Mouse (Mus musculus): ENCODE data around the gene Oxct2b. TPM values are rescaled to one million over a fixed set of nuclear protein-coding genes. Genes with fewer than 3 reads are reported as not detected.

Gene Oxct2b
- 0.08 and 0.21 TPM in 2 replicates for polyA plus RNA-seq (2012; rRNA removed)

DNA sequence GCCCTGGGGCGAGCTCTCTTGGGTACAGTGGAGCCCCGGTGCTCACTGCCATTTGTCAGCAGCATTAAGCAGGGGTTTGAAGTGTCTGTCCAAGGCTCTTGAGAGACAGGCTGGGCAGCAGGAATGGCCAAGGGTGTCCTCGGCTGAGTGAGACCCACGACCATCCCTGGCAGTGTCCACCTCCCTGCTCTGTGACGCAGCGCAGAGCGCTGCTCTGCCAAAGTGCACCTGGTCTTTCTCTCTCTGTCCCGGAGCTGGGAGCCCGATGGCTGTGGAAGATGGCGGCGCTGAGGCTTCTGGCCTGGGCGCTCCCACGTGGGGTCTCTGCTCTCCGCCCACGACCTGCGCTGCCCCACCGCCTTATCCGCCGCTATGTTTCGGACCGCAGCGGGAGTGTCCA, at the start of gene Oxct2b:
Gene Oxct2b, plus strand, starts transcription at position 256 of the 400 bp plus-strand sequence.
- Histone ChIP-seq H3K4me3 (ENCODE audit: insufficient read depth, low read length) (peak within 1 kb of the TSS; percentile 38), H3K4me1 (ENCODE audit: control insufficient read depth, insufficient read depth, low read length) (no peaks in the 10 kb centered on the region), H3K27ac (ENCODE audit: insufficient read depth, low read length) (no peak within 1 kb of the TSS)
- TF ChIP-seq CTCF (IDR thresholded peaks at IDR 0.05; ENCODE audit: extremely low read depth, insufficient read depth, low read length) (no peak), POLR2A (IDR thresholded peaks at IDR 0.05; ENCODE audit: extremely low read depth, insufficient read depth, low read length) (no peak)

DNA sequence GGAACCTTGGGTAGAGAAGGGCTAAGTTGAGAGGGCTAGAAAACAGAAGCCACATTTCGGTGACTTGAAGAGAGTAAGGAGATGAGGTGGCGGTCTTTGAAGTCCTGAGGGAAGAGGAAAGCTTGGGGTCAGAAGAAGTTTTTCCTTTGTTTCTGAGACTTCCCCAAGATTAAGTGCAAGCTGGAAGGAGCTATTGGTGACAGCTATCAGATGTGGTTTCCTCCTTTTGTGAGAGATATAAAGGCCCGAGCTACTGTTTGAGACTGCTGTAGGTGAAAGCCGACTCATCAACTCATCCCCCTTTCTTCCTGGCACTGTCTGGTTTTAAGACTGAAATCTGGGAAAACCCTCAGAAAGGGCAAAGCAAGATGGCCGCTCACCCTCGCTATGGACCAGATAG, 47.4 kb upstream of the Oxct2b start:
- Histone ChIP-seq H3K4me1 (ENCODE audit: control insufficient read depth, insufficient read depth, low read length) (no peaks in the 10 kb centered on the region), H3K4me3 (ENCODE audit: insufficient read depth, low read length) (no peak overlapping the region), H3K27ac (ENCODE audit: insufficient read depth, low read length) (no peak overlapping the region)
- TF ChIP-seq CTCF (IDR thresholded peaks at IDR 0.05; ENCODE audit: extremely low read depth, insufficient read depth, low read length) (no peak), POLR2A (IDR thresholded peaks at IDR 0.05; ENCODE audit: extremely low read depth, insufficient read depth, low read length) (no peak)

DNA sequence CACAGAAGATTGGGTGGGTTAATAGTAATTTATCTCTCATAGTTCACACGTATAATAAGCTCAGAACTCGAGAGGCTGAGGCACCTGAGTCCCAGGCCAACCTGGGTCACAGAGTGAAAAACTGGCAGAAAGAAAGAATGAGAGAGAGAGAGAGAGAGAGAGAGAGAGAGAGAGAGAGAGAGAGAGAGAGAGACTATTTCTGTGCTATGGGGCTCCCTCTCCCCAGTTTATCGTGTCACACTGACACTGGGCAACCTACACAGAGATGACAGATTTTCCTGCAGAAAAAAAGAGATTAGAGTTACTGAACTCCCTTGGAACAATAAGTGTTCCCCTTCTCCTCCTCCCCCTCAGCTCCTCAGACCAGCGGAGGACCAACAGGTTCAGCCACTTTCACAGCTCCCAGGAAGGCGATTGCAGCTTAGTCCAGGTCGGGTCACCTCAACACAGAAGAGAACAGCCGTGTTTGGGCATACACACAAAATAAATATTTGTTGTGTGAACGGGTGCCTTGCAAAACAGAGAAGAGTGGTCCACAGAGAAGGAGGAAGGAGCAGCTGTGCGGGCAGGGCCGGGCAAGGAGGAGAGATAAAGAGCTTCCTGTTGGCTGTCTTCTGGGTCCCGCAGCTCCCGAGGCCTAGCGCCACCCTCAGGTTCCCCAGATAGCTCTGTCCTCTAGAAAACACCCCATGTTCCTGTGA, 44.6 kb upstream of the Oxct2b start:
- Histone ChIP-seq H3K4me1 (ENCODE audit: control insufficient read depth, insufficient read depth, low read length) (no peaks in the 10 kb centered on the region), H3K4me3 (ENCODE audit: insufficient read depth, low read length) (no peak overlapping the region), H3K27ac (ENCODE audit: insufficient read depth, low read length) (no peak overlapping the region)
- TF ChIP-seq POLR2A (IDR thresholded peaks at IDR 0.05; ENCODE audit: extremely low read depth, insufficient read depth, low read length): no peak
- TF ChIP-seq CTCF (IDR thresholded peaks at IDR 0.05; ENCODE audit: extremely low read depth, insufficient read depth, low read length): peak; percentile 9; the same call in 1 of the 2 replicates

DNA sequence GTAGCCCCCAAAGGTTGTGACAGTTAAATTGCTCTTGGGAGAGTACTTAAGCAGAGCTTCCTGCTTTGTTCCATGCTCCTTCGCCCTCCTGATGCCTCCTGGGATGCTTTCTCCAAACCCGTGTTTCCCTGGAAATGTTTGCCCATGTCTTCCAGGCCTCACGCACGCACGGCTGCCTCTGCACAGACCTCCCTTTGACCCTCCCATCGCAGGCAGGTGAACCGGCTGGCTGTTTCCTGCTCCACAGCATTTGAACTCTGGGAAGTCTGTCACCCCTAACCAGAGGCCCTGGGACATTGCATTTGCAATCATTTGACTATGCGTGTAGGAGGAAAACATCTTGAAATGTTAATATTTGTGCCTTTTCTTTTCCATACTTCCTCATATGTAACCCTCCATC, 39.1 kb upstream of the Oxct2b start:
- TF ChIP-seq POLR2A (IDR thresholded peaks at IDR 0.05; ENCODE audit: extremely low read depth, insufficient read depth, low read length): no peak
- no peak for TF ChIP-seq CTCF (IDR thresholded peaks at IDR 0.05; ENCODE audit: extremely low read depth, insufficient read depth, low read length)
- H3K4me3 ChIP-seq (ENCODE audit: insufficient read depth, low read length): no peak overlapping the region
- H3K4me1 ChIP-seq (ENCODE audit: control insufficient read depth, insufficient read depth, low read length): no peaks in the 10 kb centered on the region
- no peak overlapping the region for H3K27ac ChIP-seq (ENCODE audit: insufficient read depth, low read length)

DNA sequence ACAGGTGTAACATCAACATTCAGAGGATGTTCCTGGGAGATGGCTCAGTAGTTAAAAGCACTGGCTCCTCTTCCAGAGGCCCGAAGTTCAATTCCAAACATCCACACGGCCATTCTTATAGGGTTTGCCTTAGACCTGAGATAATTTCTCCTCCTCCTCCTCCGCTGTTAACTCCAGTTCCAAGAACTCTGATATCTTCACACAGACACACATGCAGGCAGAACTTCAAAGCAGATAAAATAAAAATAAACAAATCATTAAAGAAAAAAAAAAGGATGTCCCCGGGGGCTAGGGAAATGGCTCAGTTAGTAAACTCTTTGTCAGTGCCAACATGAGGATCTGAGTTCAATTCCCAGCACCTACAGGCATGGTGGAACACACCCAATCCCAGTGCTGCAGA, 37.8 kb upstream of the Oxct2b start:
- no peaks in the 10 kb centered on the region for H3K4me1 ChIP-seq (ENCODE audit: control insufficient read depth, insufficient read depth, low read length)
- no peak overlapping the region for H3K4me3 ChIP-seq (ENCODE audit: insufficient read depth, low read length)
- H3K27ac ChIP-seq (ENCODE audit: insufficient read depth, low read length): no peak overlapping the region
- no peak for TF ChIP-seq CTCF (IDR thresholded peaks at IDR 0.05; ENCODE audit: extremely low read depth, insufficient read depth, low read length)
- no peak for TF ChIP-seq POLR2A (IDR thresholded peaks at IDR 0.05; ENCODE audit: extremely low read depth, insufficient read depth, low read length)

DNA sequence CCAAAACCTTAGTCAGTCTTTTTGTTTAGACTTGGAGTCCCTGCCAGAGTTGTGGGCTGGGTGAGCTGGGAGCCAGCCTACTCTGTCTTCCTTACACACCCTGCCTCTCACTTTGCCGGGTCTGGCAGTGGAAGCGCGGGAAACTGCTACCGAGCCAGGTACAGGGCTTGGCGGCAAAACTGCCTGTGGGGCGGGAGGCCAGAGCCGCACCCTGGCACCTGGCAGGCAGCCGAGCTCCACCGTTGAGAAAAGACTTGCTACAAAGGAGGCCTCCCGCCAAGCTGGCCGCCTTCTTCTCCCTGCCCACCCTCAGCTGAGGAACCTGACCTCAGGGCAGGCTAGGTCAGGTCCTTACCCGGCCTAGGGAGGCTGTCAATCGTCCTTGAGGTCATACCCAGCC, 35.3 kb upstream of the Oxct2b start:
- Histone ChIP-seq H3K4me3 (ENCODE audit: insufficient read depth, low read length) (no peak overlapping the region), H3K4me1 (ENCODE audit: control insufficient read depth, insufficient read depth, low read length) (no peaks in the 10 kb centered on the region), H3K27ac (ENCODE audit: insufficient read depth, low read length) (no peak overlapping the region)
- TF ChIP-seq CTCF (IDR thresholded peaks at IDR 0.05; ENCODE audit: extremely low read depth, insufficient read depth, low read length): no peak
- no peak for TF ChIP-seq POLR2A (IDR thresholded peaks at IDR 0.05; ENCODE audit: extremely low read depth, insufficient read depth, low read length)

DNA sequence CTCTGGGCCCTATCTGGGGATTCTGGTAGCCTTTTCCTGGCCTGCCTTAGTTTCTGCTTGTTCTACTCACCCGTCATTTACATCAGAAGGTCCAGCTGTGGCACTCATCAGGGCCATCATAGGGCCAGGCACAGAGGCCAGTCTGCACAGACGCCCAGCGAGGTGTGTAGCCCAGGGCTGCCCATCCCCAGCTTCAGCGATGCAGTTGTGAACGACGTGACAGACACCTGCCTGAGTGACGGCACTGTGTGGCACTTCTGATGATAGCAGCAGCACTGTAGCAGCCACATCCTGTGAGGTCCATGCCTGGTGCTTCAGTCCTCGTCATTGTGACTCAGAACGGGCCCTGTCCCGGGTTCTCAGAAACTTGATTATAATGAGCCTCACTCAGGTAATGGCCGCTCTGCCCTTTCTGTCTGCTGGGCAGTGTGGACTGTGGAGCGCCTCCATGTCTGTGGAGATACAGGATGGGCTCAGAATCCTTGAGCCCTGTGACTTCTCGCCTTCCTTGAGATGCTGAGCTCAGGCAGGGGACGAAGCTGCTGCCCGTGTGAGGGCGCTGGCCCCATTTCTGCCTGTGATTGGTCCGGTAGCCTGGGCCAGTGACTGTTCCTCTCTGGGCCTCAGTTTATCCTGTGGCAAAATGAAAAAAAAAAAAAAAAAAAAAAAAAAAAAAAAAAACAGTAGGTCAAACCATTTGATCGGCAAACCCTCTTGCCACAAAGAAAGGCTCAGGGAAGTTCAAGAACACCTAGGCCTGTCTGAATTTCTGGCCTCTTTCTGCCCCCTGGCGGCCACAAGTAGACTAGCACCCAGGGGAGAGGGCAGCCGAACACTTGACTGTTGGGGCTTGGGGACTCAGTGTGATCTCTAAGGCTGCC, 33.5 kb upstream of the Oxct2b start:
- TF ChIP-seq CTCF (IDR thresholded peaks at IDR 0.05; ENCODE audit: extremely low read depth, insufficient read depth, low read length) (peak; percentile 87), POLR2A (IDR thresholded peaks at IDR 0.05; ENCODE audit: extremely low read depth, insufficient read depth, low read length) (no peak)

DNA sequence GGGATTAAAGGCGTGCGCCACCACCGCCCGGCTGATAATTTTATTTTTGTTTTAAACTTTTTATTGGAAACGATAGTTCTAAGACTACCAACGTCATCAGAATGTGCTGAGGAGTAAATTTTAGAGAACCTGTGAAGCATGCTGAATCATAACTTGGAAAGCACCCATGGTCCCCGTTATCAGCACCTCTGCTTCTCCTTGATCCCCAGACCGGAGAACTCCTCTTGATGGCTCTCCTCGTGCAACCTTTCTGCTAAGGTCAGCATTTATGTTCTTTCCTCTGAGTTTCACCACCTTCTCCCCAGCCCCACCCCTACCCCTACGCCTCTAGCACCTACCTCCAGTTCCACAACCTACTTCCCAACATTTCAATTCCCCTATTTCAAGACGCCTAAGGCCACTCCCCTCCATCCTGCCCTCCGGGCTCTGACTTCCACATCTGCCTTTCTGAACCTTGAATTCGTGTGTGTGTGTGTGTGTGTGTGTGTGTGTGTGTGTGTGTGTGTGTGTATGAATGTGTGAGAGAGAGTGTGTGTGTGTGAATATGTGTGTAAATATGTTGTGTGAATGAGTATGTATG, 32.7 kb upstream of the Oxct2b start:
- Histone ChIP-seq H3K4me3 (ENCODE audit: insufficient read depth, low read length) (no peak overlapping the region), H3K27ac (ENCODE audit: insufficient read depth, low read length) (no peak overlapping the region), H3K4me1 (ENCODE audit: control insufficient read depth, insufficient read depth, low read length) (no peaks in the 10 kb centered on the region)
- TF ChIP-seq POLR2A (IDR thresholded peaks at IDR 0.05; ENCODE audit: extremely low read depth, insufficient read depth, low read length) (no peak), CTCF (IDR thresholded peaks at IDR 0.05; ENCODE audit: extremely low read depth, insufficient read depth, low read length) (no peak)

More for the DNA sequence above, 33.5 kb upstream of the Oxct2b start:
- H3K4me1 ChIP-seq (ENCODE audit: control insufficient read depth, insufficient read depth, low read length): no peaks in the 10 kb centered on the region
- H3K27ac ChIP-seq (ENCODE audit: insufficient read depth, low read length): no peak overlapping the region
- no peak overlapping the region for H3K4me3 ChIP-seq (ENCODE audit: insufficient read depth, low read length)

DNA sequence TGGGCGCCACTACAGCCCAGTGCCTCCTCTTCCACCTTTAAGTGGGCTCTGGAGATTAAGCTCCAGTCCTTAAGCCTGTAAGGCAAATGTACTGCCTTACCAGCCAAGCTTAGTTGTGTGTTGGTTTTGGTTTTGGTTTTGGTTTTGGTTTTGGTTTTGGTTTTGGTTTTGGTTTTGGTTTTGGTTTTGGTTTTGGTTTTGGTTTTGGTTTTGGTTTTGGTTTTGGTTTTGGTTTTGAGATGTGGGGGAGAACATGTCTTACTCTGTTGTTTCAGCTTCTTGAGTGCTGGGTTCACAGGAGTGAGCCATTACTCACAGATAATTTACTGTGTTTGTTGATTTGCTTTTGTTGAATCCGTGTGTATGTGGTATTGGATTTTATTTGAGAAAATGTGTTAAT, 30.8 kb upstream of the Oxct2b start:
- no peak for TF ChIP-seq CTCF (IDR thresholded peaks at IDR 0.05; ENCODE audit: extremely low read depth, insufficient read depth, low read length)
- no peak for TF ChIP-seq POLR2A (IDR thresholded peaks at IDR 0.05; ENCODE audit: extremely low read depth, insufficient read depth, low read length)
- Histone ChIP-seq H3K27ac (ENCODE audit: insufficient read depth, low read length) (no peak overlapping the region), H3K4me1 (ENCODE audit: control insufficient read depth, insufficient read depth, low read length) (no peaks in the 10 kb centered on the region), H3K4me3 (ENCODE audit: insufficient read depth, low read length) (no peak overlapping the region)

Data from cortical plate, adult 2 months (tissue).